Mouse (Mus musculus) G1E (cell line): ENCODE measurements around the gene Tesmin. TPM values are rescaled to one million over a fixed set of nuclear protein-coding genes. Genes with fewer than 3 reads are reported as not detected.

Experiments used
- ATAC-seq: 2 replicates; pipeline ENCODE4 v1.8.0; 2016; ENCODE audit warnings: mild to moderate bottlenecking; ENCODE audit not compliant: insufficient number of reproducible peaks, poor library complexity, low FRiP score, severe bottlenecking; ENCODE audit errors: extremely low read depth
- DNase-seq: peaks from one replicate; pipeline ENCODE4 v3.0.0; 2012; ENCODE audit warnings: low spot score
- H3K27me3 ChIP-seq: 2 replicates; pipeline ENCODE4 v1.6.1; 2012; ENCODE audit warnings: mild to moderate bottlenecking, low read length, inconsistent platforms; ENCODE audit not compliant: insufficient read depth
- H3K36me3 ChIP-seq: replicated peaks from 2 replicates; pipeline ENCODE3; 2012; ENCODE audit warnings: mild to moderate bottlenecking, inconsistent platforms
- H3K4me1 ChIP-seq: 2 replicates; pipeline ENCODE4 v1.6.1; 2012; ENCODE audit warnings: low read depth, low read length, inconsistent platforms, mixed read lengths; ENCODE audit not compliant: insufficient read depth
- H3K4me3 ChIP-seq: 2 replicates; pipeline ENCODE4 v1.5.1; 2012; ENCODE audit warnings: low read depth, mild to moderate bottlenecking, inconsistent platforms, low read length, moderate library complexity, mixed read lengths
- H3K9me3 ChIP-seq: replicated peaks from 2 replicates; pipeline ENCODE4 v1.6.1; 2012; ENCODE audit warnings: inconsistent platforms
- CTCF ChIP-seq: IDR thresholded peaks from 2 replicates; pipeline ENCODE4 v1.5.1; 2012; ENCODE audit warnings: low read depth, low read length, inconsistent platforms, mixed read lengths
- GATA1 ChIP-seq: IDR thresholded peaks from 2 replicates; pipeline ENCODE4 v1.6.1; 2012; ENCODE audit warnings: borderline replicate concordance, low read length, inconsistent platforms, mixed read lengths
- GATA2 ChIP-seq: IDR thresholded peaks from 2 replicates; pipeline ENCODE4 v1.6.1; 2012; ENCODE audit warnings: low read depth, low read length, inconsistent platforms, borderline replicate concordance
- POLR2AphosphoS5 ChIP-seq: IDR thresholded peaks from 2 replicates; pipeline ENCODE4 v1.6.1; 2012; ENCODE audit warnings: low read depth, low read length, inconsistent platforms; ENCODE audit not compliant: insufficient replicate concordance
- TAL1 ChIP-seq: conservative IDR thresholded peaks from 2 replicates; pipeline ENCODE4 v1.6.1; 2012; ENCODE audit warnings: low read depth, low read length, inconsistent platforms, mixed read lengths
- polyA plus RNA-seq: library from polyadenylated mRNA; stranded (reverse); fragments of >175 nt; gene quantifications from 2 replicates; pipeline ENCODE4 v1.2.3, GENCODE M21; 2012
- total RNA-seq, 2 experiments: library from RNA; stranded (forward) in 1 of 2; stranded (reverse) in 1 of 2; fragments of 200-1000 nt in 1 of 2; fragments of >200 nt in 1 of 2; fragmentation: Nextera tagmentation in 1 of 2; gene quantifications; 2 replicates each; pipeline ENCODE4 v1.2.3; 2014 to 2017

Tesmin gene
- total and polyA plus RNA-seq, 3 experiments, result 0.17 to 0.33 TPM; not detected in 1

- no peak for DNase-seq
- no peak for TF ChIP-seq POLR2AphosphoS5
- TF ChIP-seq TAL1, result no peak
- TF ChIP-seq GATA2, result no peak
- no peak for TF ChIP-seq GATA1
- no peak for TF ChIP-seq CTCF
Measured at GRCm38 (mm10) chr19:3388061-3388460, 596 bp upstream of the Tesmin start.

DNA sequence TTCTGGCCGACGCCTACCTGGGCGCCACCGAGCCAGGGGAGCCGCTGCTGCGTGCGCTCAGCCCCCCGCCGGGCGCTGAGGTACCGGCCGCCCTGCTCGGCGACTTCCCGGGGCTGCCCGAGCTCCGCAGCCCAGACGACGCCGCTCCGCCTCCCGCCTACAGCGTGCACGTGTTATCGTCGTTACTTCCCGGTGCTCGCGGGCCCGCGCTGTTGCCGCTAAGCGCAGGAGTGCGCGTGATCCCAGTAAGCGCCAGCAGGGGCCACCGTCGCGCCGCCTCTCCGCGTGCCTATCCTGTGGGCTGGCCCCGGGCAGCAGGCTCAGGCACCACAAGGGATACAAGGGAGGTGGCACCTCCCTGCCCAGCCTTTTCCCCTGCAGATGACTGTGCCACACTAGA lies 432 bp downstream of the Tesmin start:
- peak; percentile 50; the same call in 1 of the 2 replicates for ATAC-seq
- peaks cover 14% of the 10 kb centered on the region for H3K4me1 ChIP-seq

More at GRCm38 (mm10) chr19:3388061-3388460, 596 bp upstream of the Tesmin start:
- Histone ChIP-seq H3K4me3 (no peak overlapping the region), H3K4me1 (peaks cover 14% of the 10 kb centered on the region), H3K9me3 (peaks cover 13% of the 10 kb centered on the region), H3K27me3 (peaks cover 8% of the 10 kb centered on the region; the same call in 1 of the 2 replicates), H3K36me3 (peaks cover 30% of the 10 kb centered on the region)
- ATAC-seq, result no peak

GRCm38 (mm10) chr19:3392384-3392783 lies 3.7 kb downstream of the Tesmin start:
- Histone ChIP-seq H3K36me3 (no peaks in the 10 kb centered on the region), H3K4me3 (no peak overlapping the region), H3K9me3 (peaks cover 13% of the 10 kb centered on the region), H3K27me3 (peaks cover 28% of the 10 kb centered on the region), H3K4me1 (peaks cover 14% of the 10 kb centered on the region)
- 0 out of 2 replicates have a peak, but pooled peaks have one; percentile 11 for TF ChIP-seq TAL1
- no peak for TF ChIP-seq CTCF
- no peak for TF ChIP-seq GATA1
- TF ChIP-seq POLR2AphosphoS5, result no peak
- no peak for DNase-seq
- ATAC-seq, result no peak

More for the DNA sequence above, 432 bp downstream of the Tesmin start:
- peaks cover 23% of the 10 kb centered on the region for H3K36me3 ChIP-seq
- H3K9me3 ChIP-seq, result peaks cover 13% of the 10 kb centered on the region
- H3K27me3 ChIP-seq, result peaks cover 14% of the 10 kb centered on the region
- H3K4me3 ChIP-seq, result peak overlapping the region; percentile 69
- no peak; the same call in 1 of the 2 replicates for TF ChIP-seq CTCF
- TF ChIP-seq GATA1, result no peak
- TF ChIP-seq TAL1, result no peak
- TF ChIP-seq GATA2, result no peak
- no peak for TF ChIP-seq POLR2AphosphoS5
- peak; percentile 77 for DNase-seq

DNA sequence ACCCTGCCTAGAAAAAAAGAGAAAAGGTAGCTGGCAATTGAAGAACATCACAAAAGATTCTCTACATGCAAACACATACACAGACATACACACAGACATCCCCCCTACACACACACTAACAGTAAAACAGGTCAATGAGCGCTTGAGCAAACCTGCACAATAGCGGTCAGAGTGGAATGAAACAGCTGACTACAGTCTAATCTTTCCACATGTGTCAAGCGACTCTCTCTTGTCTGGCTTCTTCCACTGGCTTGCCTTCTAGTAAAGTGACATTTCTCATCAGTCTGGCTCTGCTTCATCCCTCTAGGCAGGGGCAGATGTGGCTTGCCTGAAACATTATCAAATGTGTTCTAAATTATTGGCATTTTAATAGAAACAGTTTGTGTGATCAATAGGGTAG lies 5.6 kb downstream of the Tesmin start:
- TF ChIP-seq POLR2AphosphoS5, result no peak
- no peak for TF ChIP-seq TAL1
- no peak for TF ChIP-seq GATA1
- TF ChIP-seq GATA2, result no peak
- TF ChIP-seq CTCF, result no peak
- peaks cover 7% of the 10 kb centered on the region for H3K9me3 ChIP-seq
- peaks cover 2% of the 10 kb centered on the region for H3K4me1 ChIP-seq
- no peak overlapping the region for H3K4me3 ChIP-seq
- no peak for ATAC-seq
- H3K27me3 ChIP-seq, result peaks cover 29% of the 10 kb centered on the region
- DNase-seq, result no peak
- no peaks in the 10 kb centered on the region for H3K36me3 ChIP-seq

DNA sequence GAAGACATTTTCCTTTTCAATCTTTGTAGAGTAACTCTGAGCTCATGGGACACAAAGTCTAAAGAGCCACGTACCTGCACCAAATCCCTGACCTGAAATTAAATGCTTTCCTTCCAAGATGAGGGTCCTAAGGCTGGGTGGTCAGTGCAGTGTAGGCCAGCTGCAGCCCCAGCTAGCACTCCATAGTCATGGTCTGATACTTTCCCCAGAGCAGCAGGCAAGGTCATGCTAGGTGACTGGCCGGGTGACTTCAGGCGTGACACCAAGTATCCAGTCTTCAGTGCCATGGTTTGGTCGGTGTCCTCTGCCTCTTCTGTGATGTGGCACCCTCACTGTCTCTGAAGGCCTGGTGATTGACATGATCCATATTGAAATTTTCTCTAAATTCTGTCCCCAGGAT lies 11.4 kb downstream of the Tesmin start:
- DNase-seq (no peak), ATAC-seq (no peak)
- no peak overlapping the region for H3K4me3 ChIP-seq
- no peaks in the 10 kb centered on the region for H3K4me1 ChIP-seq
- H3K36me3 ChIP-seq, result no peaks in the 10 kb centered on the region
- H3K9me3 ChIP-seq, result no peaks in the 10 kb centered on the region
- TF ChIP-seq GATA1 (no peak), TAL1 (no peak), GATA2 (no peak), CTCF (no peak), POLR2AphosphoS5 (no peak)
- peaks cover 39% of the 10 kb centered on the region for H3K27me3 ChIP-seq

GRCm38 (mm10) chr19:3401504-3401903 lies 12.8 kb downstream of the Tesmin start:
- no peaks in the 10 kb centered on the region for H3K36me3 ChIP-seq
- DNase-seq, result no peak
- peaks cover 36% of the 10 kb centered on the region for H3K27me3 ChIP-seq
- H3K4me1 ChIP-seq, result no peaks in the 10 kb centered on the region
- H3K9me3 ChIP-seq, result no peaks in the 10 kb centered on the region
- no peak overlapping the region for H3K4me3 ChIP-seq
- ATAC-seq, result no peak
- no peak for TF ChIP-seq TAL1
- no peak for TF ChIP-seq GATA1
- TF ChIP-seq GATA2, result no peak
- no peak for TF ChIP-seq POLR2AphosphoS5
- no peak for TF ChIP-seq CTCF

DNA sequence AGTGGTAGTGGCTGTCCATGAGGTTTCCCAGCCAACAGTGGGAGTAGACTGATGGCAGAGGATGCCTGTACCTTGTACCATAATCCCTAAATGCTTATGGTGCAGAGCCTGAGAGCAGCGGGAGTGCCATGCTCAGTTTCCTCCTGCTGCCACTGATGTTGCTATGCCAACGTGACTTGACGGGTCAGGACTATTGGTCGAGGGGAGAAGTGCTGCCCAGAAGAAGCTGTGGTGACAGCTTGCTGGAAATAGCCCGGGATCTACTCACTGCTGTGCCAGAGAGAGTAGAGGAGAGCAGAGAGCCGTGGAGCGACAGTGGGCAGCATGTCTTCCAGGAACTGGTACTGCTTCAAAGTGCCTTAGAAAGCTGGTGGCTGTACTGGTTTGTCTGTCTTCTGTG lies 13.3 kb downstream of the Tesmin start:
- H3K27me3 ChIP-seq, result peaks cover 34% of the 10 kb centered on the region
- DNase-seq, result no peak
- H3K4me3 ChIP-seq, result no peak overlapping the region
- ATAC-seq, result no peak
- TF ChIP-seq CTCF (no peak), POLR2AphosphoS5 (no peak), TAL1 (no peak), GATA2 (no peak), GATA1 (no peak)
- no peaks in the 10 kb centered on the region for H3K9me3 ChIP-seq
- H3K4me1 ChIP-seq, result no peaks in the 10 kb centered on the region
- no peaks in the 10 kb centered on the region for H3K36me3 ChIP-seq
